Mouse (Mus musculus) liver, embryonic 14.5 days (tissue): ENCODE results near the gene Ak9. TPM values are rescaled to one million over a fixed set of nuclear protein-coding genes. Genes with fewer than 3 reads are reported as not detected.
"Not testable (repeated sequence)": the region's sequence is repeated elsewhere in the genome, so short reads cannot be mapped to it uniquely, and the experiment has no call there.

ENCODE experiments used
- ATAC-seq: fragments of 200-750 bp; cut with Nextera tagmentation; 2 replicates; pipeline ENCODE4 v1.8.0; 2017; ENCODE audit warnings: moderate number of reproducible peaks, mild to moderate bottlenecking, moderate library complexity; ENCODE audit not compliant: insufficient read depth
- DNase-seq, 3 experiments: peaks; one replicate each; pipeline ENCODE4 v3.0.0-alpha.2; 2012 to 2013; ENCODE audit warnings: low read depth in 3 of 3, low spot score in 3 of 3
- H3K27ac ChIP-seq: fragments of 300-500 bp; sonication (generic); 2 replicates; pipeline ENCODE4 v1.5.1; 2014; ENCODE audit warnings: moderate library complexity, mild to moderate bottlenecking, control low read depth, inconsistent platforms
- H3K27me3 ChIP-seq: fragments of 300-500 bp; sonication (generic); 2 replicates; pipeline ENCODE4 v1.6.1; 2014; ENCODE audit warnings: mild to moderate bottlenecking, low read length, moderate library complexity; ENCODE audit not compliant: control insufficient read depth, insufficient read depth
- H3K36me3 ChIP-seq: fragments of 300-500 bp; sonication (generic); replicated peaks from 2 replicates; pipeline ENCODE4 v1.6.1; 2014; ENCODE audit warnings: low read depth; ENCODE audit not compliant: control insufficient read depth, insufficient read depth
- H3K4me1 ChIP-seq, 2 experiments: fragments of 200-500 bp in 1 of 2; fragments of 300-500 bp in 1 of 2; sonication (generic) in 1 of 2; replicated peaks; 2 replicates each; pipeline ENCODE4 v1.6.1; 2012 to 2014; ENCODE audit warnings: antibody characterized with exemption in 1 of 2, inconsistent platforms in 1 of 2, low read length in 1 of 2; ENCODE audit not compliant: control insufficient read depth in 2 of 2, insufficient read depth in 2 of 2
- H3K4me2 ChIP-seq: fragments of 300-500 bp; sonication (generic); 2 replicates; pipeline ENCODE4 v1.6.1; 2014; ENCODE audit warnings: low read depth, mild to moderate bottlenecking, control low read depth, moderate library complexity
- H3K4me3 ChIP-seq, 2 experiments: fragments of 200-500 bp in 1 of 2; fragments of 300-500 bp in 1 of 2; sonication (generic) in 1 of 2; 2 replicates each; pipeline ENCODE4 v1.5.1; 2012 to 2014; ENCODE audit warnings: low read depth in 2 of 2, low read length in 2 of 2, mild to moderate bottlenecking in 2 of 2, control low read depth in 1 of 2, inconsistent platforms in 1 of 2, moderate library complexity in 1 of 2; ENCODE audit not compliant: insufficient read depth in 1 of 2
- H3K9ac ChIP-seq: fragments of 300-500 bp; sonication (generic); replicated peaks from 2 replicates; pipeline ENCODE4 v1.6.1; 2014; ENCODE audit warnings: mild to moderate bottlenecking, control low read depth, moderate library complexity
- H3K9me3 ChIP-seq: fragments of 300-500 bp; sonication (generic); 2 replicates; pipeline ENCODE4 v1.6.1; 2016; ENCODE audit warnings: low read length, mixed read lengths; ENCODE audit not compliant: control insufficient read depth
- CTCF ChIP-seq: IDR thresholded peaks from 2 replicates; pipeline ENCODE4 v1.5.1; 2016; ENCODE audit warnings: antibody characterized with exemption, low read depth, control low read depth
- EP300 ChIP-seq: IDR thresholded peaks from 2 replicates; pipeline ENCODE4 v1.6.1; 2016; ENCODE audit warnings: antibody characterized with exemption, low read depth
- WGBS: fragments of 180-500 bp; shearing (Covaris S2); extraction: QIAGEN DNeasy Blood & Tissue Kit; methylation state at CpG from one replicate; pipeline ENCODE4 v1.1.7; 2014; ENCODE audit not compliant: insufficient replicate concordance; 5-methylcytosine and 5-hydroxymethylcytosine counted together
- polyA plus RNA-seq, 2 experiments: library from polyadenylated mRNA; depleted of rRNA in 1 of 2; stranded (reverse) in 1 of 2; unstranded in 1 of 2; fragments of >200 nt; fragmentation: Nextera tagmentation in 1 of 2; extraction: Ambion mirVana in 1 of 2; gene quantifications; 2 replicates each; pipeline versions ENCODE4 v1.2.1 to v1.2.3; 2012 to 2014

Ak9 gene
- polyA plus RNA-seq, 2 experiments: not detected

DNA sequence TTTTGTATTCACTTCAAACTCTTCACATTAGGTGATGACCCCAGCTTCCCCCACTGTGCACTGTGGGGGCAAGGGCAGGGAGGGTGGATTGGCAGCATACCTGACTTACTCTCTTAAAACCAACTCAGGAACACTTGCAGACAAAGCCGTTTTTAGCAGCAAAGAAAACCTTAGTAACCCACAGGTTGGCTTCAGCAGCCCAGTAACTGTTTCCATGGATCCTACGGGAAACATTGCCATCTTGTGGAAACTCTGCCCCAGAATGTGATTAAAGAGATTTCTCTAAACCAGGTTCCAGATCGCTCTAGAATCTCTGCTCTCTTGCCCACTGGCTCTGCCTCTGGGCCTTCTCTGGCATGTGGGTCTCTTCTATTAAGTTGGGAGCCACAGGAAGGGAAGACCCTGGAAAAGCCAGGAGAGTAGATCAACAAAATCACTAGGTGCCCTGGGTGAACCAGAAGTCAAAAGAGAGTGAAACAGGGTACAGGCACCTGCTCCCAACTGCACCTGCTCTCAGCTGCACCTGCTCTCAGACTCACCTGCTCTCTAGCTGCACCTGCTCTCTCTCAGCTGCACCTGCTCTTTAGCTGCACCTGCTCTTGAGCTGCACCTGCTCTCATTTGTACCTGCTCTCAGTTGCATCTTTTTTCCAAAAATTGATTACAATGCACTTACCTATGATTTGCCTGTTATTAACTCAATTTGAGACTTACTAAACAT is 100.3 kb downstream of the Ak9 start:
- no peaks in the 10 kb centered on the region for H3K4me1 ChIP-seq
- H3K4me2 ChIP-seq: no peak overlapping the region
- ATAC-seq (no peak), DNase-seq (no peak)
- H3K27ac ChIP-seq: no peak overlapping the region
- WGBS: 24% methylated on average over 3 of the region's 3 CpGs
- no peaks in the 10 kb centered on the region for H3K9me3 ChIP-seq
- no peak overlapping the region for H3K4me3 ChIP-seq
- H3K27me3 ChIP-seq: no peaks in the 10 kb centered on the region
- TF ChIP-seq CTCF (no peak), EP300 (no peak)
- H3K9ac ChIP-seq: no peak overlapping the region
- H3K36me3 ChIP-seq: no peaks in the 10 kb centered on the region

GRCm38 (mm10) chr10:41410176-41410575 is 106.4 kb downstream of the Ak9 start:
- not testable (repeated sequence) for H3K27ac ChIP-seq, H3K4me2 ChIP-seq, H3K9ac ChIP-seq, H3K4me3 ChIP-seq, ATAC-seq, DNase-seq, H3K9me3 ChIP-seq, H3K27me3 ChIP-seq, H3K4me1 ChIP-seq, H3K36me3 ChIP-seq
- 75% methylated on average over 4 of the region's 4 CpGs for WGBS

DNA sequence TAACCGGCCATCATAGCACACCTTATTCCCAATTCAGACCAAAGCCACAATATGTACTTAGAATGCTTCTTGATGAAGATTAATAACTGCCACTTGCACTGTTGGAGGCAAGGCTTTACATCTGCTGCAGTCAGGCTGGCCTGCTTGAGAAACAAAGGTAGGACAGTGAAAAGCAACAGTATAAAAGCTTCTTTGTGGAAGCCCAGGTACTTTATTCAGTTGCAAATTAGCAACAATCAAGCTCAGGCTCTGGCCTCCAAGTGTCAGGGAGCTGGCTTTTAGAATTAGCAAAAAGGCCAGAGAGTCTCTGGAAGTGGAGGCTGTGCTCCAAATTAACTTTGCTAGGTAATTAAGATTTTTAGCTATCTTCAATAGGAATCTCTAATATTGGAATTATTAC is 107.0 kb downstream of the Ak9 start:
- not testable (repeated sequence) for H3K27ac ChIP-seq, H3K9me3 ChIP-seq
- 68% methylated on average over 1 of the region's 1 CpGs for WGBS

GRCm38 (mm10) chr10:41413471-41413870 is 109.7 kb downstream of the Ak9 start:
- not testable (repeated sequence) for H3K4me2 ChIP-seq, DNase-seq, H3K27me3 ChIP-seq, H3K27ac ChIP-seq, H3K36me3 ChIP-seq, H3K9me3 ChIP-seq, H3K9ac ChIP-seq, H3K4me1 ChIP-seq, ATAC-seq, H3K4me3 ChIP-seq
- 52% methylated on average over 1 of the region's 1 CpGs for WGBS

More for the DNA sequence above, 107.0 kb downstream of the Ak9 start:
- H3K27me3 ChIP-seq, ATAC-seq, H3K4me2 ChIP-seq, H3K36me3 ChIP-seq, DNase-seq, H3K4me1 ChIP-seq, H3K9ac ChIP-seq, H3K4me3 ChIP-seq: not testable (repeated sequence)

DNA sequence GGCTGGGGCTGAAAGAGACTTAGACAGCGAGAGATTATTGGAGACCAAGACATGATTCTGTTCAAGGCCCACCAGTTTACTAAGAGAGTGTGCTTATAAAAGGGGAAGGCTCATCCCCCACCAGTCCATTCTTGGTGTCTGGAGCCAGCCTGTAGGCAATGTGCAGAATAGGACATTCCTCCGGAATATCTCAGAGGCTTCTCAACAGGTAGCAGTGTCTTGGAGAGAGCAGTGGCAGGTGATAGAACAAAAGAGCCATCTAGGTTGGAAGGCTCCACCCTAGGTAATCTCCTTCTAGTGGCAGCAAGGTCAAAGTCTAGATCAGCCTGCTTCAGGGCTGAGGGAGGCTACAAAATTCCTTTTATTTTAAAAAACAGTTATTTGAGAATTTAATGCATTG is 111.6 kb downstream of the Ak9 start:
- H3K36me3 ChIP-seq, H3K9ac ChIP-seq, H3K9me3 ChIP-seq, H3K4me3 ChIP-seq, DNase-seq, H3K27ac ChIP-seq, H3K4me1 ChIP-seq, ATAC-seq, H3K4me2 ChIP-seq, H3K27me3 ChIP-seq: not testable (repeated sequence)
- 72% methylated on average over 2 of the region's 2 CpGs for WGBS
